ENCODE assay signal across 20 mouse cellular contexts in the genomic region with DNA sequence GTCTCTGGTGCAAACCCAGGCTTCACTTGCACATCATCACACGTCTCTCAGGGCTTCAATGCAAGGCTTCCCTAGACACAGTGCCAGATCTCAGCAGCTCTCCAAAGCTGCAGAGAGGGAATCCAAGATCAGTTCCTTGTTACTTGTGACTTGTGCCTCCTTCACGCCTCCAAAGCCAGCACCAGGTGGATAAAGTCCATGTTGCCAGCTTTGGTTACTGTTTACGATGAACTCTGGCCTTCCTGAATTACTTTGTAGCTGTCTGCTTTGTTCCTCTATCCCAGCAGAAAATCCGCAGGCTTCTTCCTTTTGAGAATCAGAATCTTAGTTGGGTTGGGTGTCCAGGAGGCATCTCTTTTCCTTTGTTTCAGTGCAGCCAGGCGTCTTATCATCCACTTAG. TPM values are rescaled to one million over a fixed set of nuclear protein-coding genes. Genes with fewer than 3 reads are reported as not detected.
DNase-seq lines count a peak whose midpoint lies in the region; ATAC-seq lines count a peak whose summit lies in the region.
"Had no signal": no experiment of that assay in that cellular context is flagged by ENCODE, and none has a peak within 500 bp of the region (broad histone marks: within the 10 kb centered on the region; RNA-seq: fewer than 3 reads in every experiment).

No protein-coding gene starts in this region.

- H3K4me2 ChIP-seq in intestine, embryonic 15.5 days (replicated peaks): no peak overlapping the region
- H3K4me2 ChIP-seq: embryonic facial prominence, embryonic 13.5 days; forebrain, embryonic 13.5 days; heart, embryonic 11.5 days; heart, embryonic 15.5 days had no signal

- no peak overlapping the region for H3K4me3 ChIP-seq in intestine, embryonic 15.5 days (replicated peaks)
- H3K4me3 ChIP-seq: embryonic facial prominence, embryonic 13.5 days; forebrain, embryonic 13.5 days; heart, adult 2 months; heart, embryonic 15.5 days had no signal

- no peaks in the 10 kb centered on the region for H3K4me1 ChIP-seq in intestine, embryonic 15.5 days (replicated peaks)
- H3K4me1 ChIP-seq: forebrain, embryonic 13.5 days; heart, embryonic 15.5 days had no signal

- no peaks in the 10 kb centered on the region for H3K27me3 ChIP-seq in intestine, embryonic 15.5 days (replicated peaks)
- H3K27me3 ChIP-seq: forebrain, embryonic 13.5 days had no signal

- 0 out of 2 replicates have a peak, but pooled peaks have one; percentile 49 for ATAC-seq in intestine, embryonic 15.5 days
- no peak for ATAC-seq in cerebellum, adult (ENCODE audit: insufficient number of reproducible peaks, low FRiP score, low TSS enrichment)
- ATAC-seq: forebrain, embryonic 13.5 days; forebrain, postnatal 0 days had no signal

- DNase-seq in kidney, adult 18-20 months: peak; percentile 37
- DNase-seq in kidney, postnatal 4 days: no peak
- DNase-seq in kidney, adult 9 months: peak; percentile 82
- peak; percentile 49 to 66 for DNase-seq in kidney, postnatal 25 days
- DNase-seq in heart, postnatal 14 days: no peak
- no peak for DNase-seq in layer of hippocampus, adult 11-12 months (ENCODE audit: low spot score)
- DNase-seq: adrenal gland, postnatal 10 days; cerebellum, adult 18-20 months; cerebellum, adult 9-11 months; cerebellum, postnatal 36 days; forebrain, postnatal 0 days; gastrocnemius, postnatal 14 days; heart, adult 2 months had no signal

- intact Hi-C loops in heart, postnatal 14 days (cut with DNase I): no loop called here

- H3K9ac ChIP-seq in intestine, embryonic 15.5 days: no peak overlapping the region
- H3K9ac ChIP-seq: embryonic facial prominence, embryonic 13.5 days; forebrain, embryonic 13.5 days; forebrain, postnatal 0 days; heart, embryonic 15.5 days had no signal

- 46% methylated on average over 5 of the region's 5 CpGs for WGBS in intestine, embryonic 15.5 days

- no peaks in the 10 kb centered on the region for H3K9me3 ChIP-seq in intestine, embryonic 15.5 days
- H3K9me3 ChIP-seq: embryonic facial prominence, embryonic 13.5 days; forebrain, embryonic 13.5 days; heart, embryonic 15.5 days had no signal

- H3K27ac ChIP-seq in intestine, embryonic 15.5 days: no peak overlapping the region
- H3K27ac ChIP-seq: embryonic facial prominence, embryonic 13.5 days; forebrain, embryonic 13.5 days; heart, adult 2 months; heart, embryonic 15.5 days had no signal

- H3K36me3 ChIP-seq in intestine, embryonic 15.5 days: no peaks in the 10 kb centered on the region
- H3K36me3 ChIP-seq: embryonic facial prominence, embryonic 13.5 days; heart, embryonic 15.5 days had no signal

RNA-seq across cellular contexts. Expression of a gene that starts 14.3 kb away (rescaled TPM):
- polyA plus RNA-seq in intestine, embryonic 15.5 days (2015; fragmentation: Nextera tagmentation; extraction: Ambion mirVana): 122 and 132 TPM in 2 replicates
- 10 to 100 TPM; 43.6 to 48.6 TPM for total RNA-seq in heart, postnatal 14 days (2021)
- total RNA-seq: MEL had no signal

Comparison
In these comparisons a context has a peak if more than half of its experiments do, and no peak if none do; other contexts are left out.
1. DNase-seq: peak in kidney, adult 18-20 months (single experiment), kidney, adult 9 months (single experiment) and kidney, postnatal 25 days (2 of 2); none in kidney, postnatal 4 days (0 of 2), heart, postnatal 14 days (0 of 2) and layer of hippocampus, adult 11-12 months (single experiment).